Mouse (Mus musculus) kidney, embryonic 14.5 days (tissue): ENCODE measurements at regions not wholly inside any gene's neighbourhood (a gene's known extent, or its start where the extent isn't known, plus 50 kb on each side); places are given as distances from the start of the nearest gene placed in this dataset.
"Not testable (repeated sequence)": the region's sequence is repeated elsewhere in the genome, so short reads cannot be mapped to it uniquely, and the experiment has no call there.

Source experiments
- ATAC-seq: fragments of 200-750 bp; cut with Nextera tagmentation; 2 replicates; pipeline ENCODE4 v1.8.0; 2017; ENCODE audit warnings: moderate number of reproducible peaks, mild to moderate bottlenecking, moderate TSS enrichment, moderate library complexity; ENCODE audit not compliant: low FRiP score, low TSS enrichment
- H3K27ac ChIP-seq: fragments of 300-500 bp; sonication (generic); 2 replicates; pipeline ENCODE4 v1.5.1; 2014; ENCODE audit warnings: low read depth, mild to moderate bottlenecking, low read length, moderate library complexity, mixed read lengths
- H3K27me3 ChIP-seq: fragments of 300-500 bp; sonication (generic); 2 replicates; pipeline ENCODE4 v1.6.1; 2014; ENCODE audit warnings: mild to moderate bottlenecking, low read length; ENCODE audit not compliant: control insufficient read depth, insufficient read depth
- H3K36me3 ChIP-seq: fragments of 300-500 bp; sonication (generic); 2 replicates; pipeline ENCODE4 v1.6.1; 2014; ENCODE audit warnings: low read length, mixed read lengths; ENCODE audit not compliant: control insufficient read depth, insufficient read depth
- H3K4me1 ChIP-seq: fragments of 300-500 bp; sonication (generic); 2 replicates; pipeline ENCODE4 v1.6.1; 2014; ENCODE audit warnings: low read length, mixed read lengths; ENCODE audit not compliant: control insufficient read depth, insufficient read depth
- H3K4me2 ChIP-seq: fragments of 300-500 bp; sonication (generic); replicated peaks from 2 replicates; pipeline ENCODE4 v1.6.1; 2014; ENCODE audit warnings: low read depth, mild to moderate bottlenecking, low read length
- H3K4me3 ChIP-seq: fragments of 300-500 bp; sonication (generic); 2 replicates; pipeline ENCODE4 v1.5.1; 2014; ENCODE audit warnings: mild to moderate bottlenecking, low read length
- H3K9ac ChIP-seq: fragments of 300-500 bp; sonication (generic); 2 replicates; pipeline ENCODE4 v1.6.1; 2014; ENCODE audit warnings: low read depth, mild to moderate bottlenecking, low read length, moderate library complexity
- H3K9me3 ChIP-seq: fragments of 300-500 bp; sonication (generic); 2 replicates; pipeline ENCODE4 v1.6.1; 2016; ENCODE audit warnings: low read length; ENCODE audit not compliant: control insufficient read depth
- WGBS: fragments of 180-500 bp; shearing (Covaris S2); extraction: QIAGEN DNeasy Blood & Tissue Kit; methylation state at CpG from one replicate; pipeline ENCODE4 v1.1.7; 2014; 5-methylcytosine and 5-hydroxymethylcytosine counted together

DNA sequence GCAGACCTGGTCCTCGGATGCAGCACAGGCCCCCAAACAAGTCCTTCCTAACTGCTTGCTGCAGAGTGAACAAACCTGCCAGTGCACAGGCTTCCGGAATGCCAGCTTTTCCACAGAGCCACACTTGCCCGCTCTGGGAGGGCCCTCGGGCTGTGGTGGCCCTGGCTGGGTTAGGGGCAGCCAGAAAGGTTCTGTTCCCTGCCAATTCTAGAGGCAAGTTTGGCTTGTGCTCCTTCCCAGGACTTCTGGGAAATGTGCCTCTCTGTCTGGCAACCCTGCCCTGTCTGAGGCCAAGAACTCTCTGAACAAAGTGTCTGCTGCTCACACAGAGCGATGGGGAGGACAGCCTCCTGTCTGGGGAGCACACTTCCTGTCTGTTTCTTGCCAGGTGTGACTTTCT is 66.4 kb downstream of the Xrcc2 start:
- WGBS = 83% methylated on average over 5 of the region's 5 CpGs
- Histone ChIP-seq H3K4me2 (no peak overlapping the region), H3K9ac (no peak overlapping the region), H3K4me3 (no peak overlapping the region), H3K9me3 (no peaks in the 10 kb centered on the region; the same call in 1 of the 2 replicates), H3K27ac (no peak overlapping the region), H3K4me1 (no peaks in the 10 kb centered on the region), H3K27me3 (no peaks in the 10 kb centered on the region), H3K36me3 (no peaks in the 10 kb centered on the region)
- no peak for ATAC-seq

DNA sequence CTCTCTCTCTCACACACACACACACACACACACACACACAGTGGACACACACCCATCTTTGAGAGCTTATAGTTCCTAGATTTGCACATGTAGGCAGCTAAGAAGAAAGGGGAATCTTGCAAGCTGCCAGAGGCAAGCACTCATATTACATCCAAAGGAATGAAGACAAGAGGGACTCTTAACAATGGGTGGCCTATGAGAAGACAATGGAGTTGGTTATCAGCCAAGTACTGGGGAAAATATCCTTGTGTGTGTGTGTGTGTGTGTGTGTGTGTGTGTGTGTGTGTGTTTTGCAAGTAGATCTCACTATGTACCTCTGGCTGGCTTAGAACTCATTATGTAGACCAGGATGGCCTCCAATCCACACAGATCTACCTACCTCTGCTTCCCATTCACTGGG is 67.5 kb downstream of the Xrcc2 start:
- H3K4me2 ChIP-seq = no peak overlapping the region
- ATAC-seq = no peak
- no peak overlapping the region for H3K27ac ChIP-seq
- no peaks in the 10 kb centered on the region for H3K4me1 ChIP-seq
- H3K4me3 ChIP-seq = no peak overlapping the region
- no peaks in the 10 kb centered on the region for H3K36me3 ChIP-seq
- no peaks in the 10 kb centered on the region for H3K27me3 ChIP-seq
- H3K9ac ChIP-seq = no peak overlapping the region
- H3K9me3 ChIP-seq = no peaks in the 10 kb centered on the region; the same call in 1 of the 2 replicates

DNA sequence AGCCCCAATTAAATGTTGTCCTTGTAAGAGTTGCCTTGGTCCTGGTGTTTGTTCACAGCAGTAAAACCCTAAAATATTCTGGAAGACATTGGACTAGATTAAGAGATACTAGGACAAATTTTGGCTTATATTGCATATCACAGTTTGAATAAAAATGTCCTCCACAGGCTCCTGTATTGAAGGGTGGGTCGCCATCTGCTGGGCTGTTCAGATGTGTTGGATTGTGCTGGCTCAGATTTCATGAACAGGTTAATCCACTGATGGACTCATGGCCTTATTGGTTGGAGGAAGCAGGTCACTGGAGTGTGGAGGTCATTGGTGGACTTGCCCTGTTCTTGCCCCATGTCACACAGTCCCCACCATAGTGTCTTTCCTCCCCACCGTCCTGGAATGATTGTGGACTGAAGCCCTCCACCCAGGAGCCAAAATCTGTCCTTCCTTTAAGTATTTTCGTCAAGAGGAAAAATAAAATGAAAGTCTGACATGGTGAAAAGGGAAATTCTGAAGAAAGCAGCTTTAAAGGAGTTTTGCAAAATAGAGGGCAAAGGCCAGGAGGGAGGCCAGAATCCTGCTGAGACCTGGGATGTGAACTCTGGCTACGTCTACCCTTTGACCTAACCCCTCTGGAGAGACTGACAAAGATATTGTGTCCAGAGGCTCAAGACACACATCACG is 72.6 kb downstream of the Xrcc2 start:
- Histone ChIP-seq H3K27ac (no peak overlapping the region), H3K9me3 (no peaks in the 10 kb centered on the region), H3K4me3 (no peak overlapping the region), H3K27me3 (no peaks in the 10 kb centered on the region), H3K9ac (no peak overlapping the region), H3K4me2 (no peak overlapping the region), H3K36me3 (no peaks in the 10 kb centered on the region), H3K4me1 (no peaks in the 10 kb centered on the region)
- ATAC-seq = no peak
- 82% methylated on average over 5 of the region's 5 CpGs for WGBS

DNA sequence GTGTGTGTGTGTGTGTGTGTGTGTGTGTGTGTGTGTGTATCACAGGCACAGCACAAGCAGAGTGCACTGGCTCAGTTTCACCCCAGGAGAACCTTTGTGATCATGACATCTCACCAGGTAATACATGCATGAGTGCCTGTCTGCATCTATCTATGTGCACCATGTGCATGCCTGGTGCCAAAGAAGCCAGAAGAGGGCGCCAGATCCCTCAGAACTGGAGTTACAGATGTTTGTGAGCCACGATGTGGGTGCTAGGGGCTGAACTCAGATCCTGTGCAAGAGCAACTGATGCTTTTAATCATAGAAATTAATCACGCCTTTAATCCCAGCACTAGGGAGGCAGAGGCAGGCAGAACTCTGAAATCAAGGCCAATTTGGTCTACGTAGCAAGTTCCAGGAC is 75.9 kb downstream of the Xrcc2 start:
- no peak for ATAC-seq
- Histone ChIP-seq H3K9ac (no peak overlapping the region), H3K4me1 (no peaks in the 10 kb centered on the region), H3K36me3 (no peaks in the 10 kb centered on the region), H3K27me3 (no peaks in the 10 kb centered on the region), H3K4me3 (no peak overlapping the region), H3K27ac (no peak overlapping the region), H3K9me3 (no peaks in the 10 kb centered on the region), H3K4me2 (no peak overlapping the region)
- 80% methylated on average over 4 of the region's 4 CpGs for WGBS

DNA sequence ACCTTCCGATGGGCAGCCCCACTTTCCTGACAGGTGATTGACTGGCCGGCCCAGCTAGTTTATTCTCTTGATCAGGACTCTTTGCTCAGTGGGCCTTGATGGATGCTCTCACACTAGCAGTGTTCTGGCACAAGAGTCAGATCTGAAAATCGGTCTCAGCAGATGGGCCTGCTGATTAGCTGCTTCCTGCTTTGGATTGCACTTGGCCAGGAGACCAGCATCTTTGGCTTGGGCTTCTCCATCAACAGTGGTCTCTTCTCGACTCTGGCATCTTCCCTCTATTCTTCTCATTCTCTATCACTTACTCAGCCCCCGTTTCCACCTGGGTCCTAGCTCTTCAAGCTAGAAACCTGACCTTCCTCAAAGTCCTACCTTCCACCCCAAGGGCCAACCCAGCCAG is 77.1 kb downstream of the Xrcc2 start:
- no peaks in the 10 kb centered on the region for H3K27me3 ChIP-seq

DNA sequence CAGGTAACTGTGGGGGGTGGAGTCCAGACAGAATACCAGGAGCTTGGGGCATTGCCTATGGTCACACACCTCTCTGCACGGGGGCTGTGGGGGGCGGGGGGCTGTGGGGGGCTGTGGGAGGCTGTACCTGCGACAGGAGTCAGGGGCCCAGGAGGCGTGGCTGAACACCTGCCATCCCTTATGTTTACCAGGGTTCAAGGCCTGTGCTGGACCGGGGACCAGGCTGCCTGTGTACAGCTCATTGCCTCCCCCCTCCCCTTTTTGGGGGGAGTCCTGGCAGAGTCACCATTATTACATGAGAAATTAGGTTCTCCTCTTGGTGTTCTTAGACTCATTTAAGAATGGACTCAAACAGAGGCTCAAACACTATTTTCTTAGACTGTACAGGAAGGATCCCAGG is 78.5 kb downstream of the Xrcc2 start:
- H3K4me3 ChIP-seq = no peak overlapping the region
- H3K27me3 ChIP-seq = no peaks in the 10 kb centered on the region
- 76% methylated on average over 4 of the region's 5 CpGs for WGBS
- H3K4me1 ChIP-seq = no peaks in the 10 kb centered on the region
- no peaks in the 10 kb centered on the region for H3K36me3 ChIP-seq
- no peaks in the 10 kb centered on the region for H3K9me3 ChIP-seq
- no peak overlapping the region for H3K4me2 ChIP-seq
- no peak for ATAC-seq
- H3K9ac ChIP-seq = no peak overlapping the region
- no peak overlapping the region for H3K27ac ChIP-seq

More for the DNA sequence above, 77.1 kb downstream of the Xrcc2 start:
- H3K36me3 ChIP-seq = no peaks in the 10 kb centered on the region
- no peak overlapping the region for H3K27ac ChIP-seq
- no peak overlapping the region for H3K4me3 ChIP-seq
- WGBS = 87% methylated on average over 5 of the region's 5 CpGs
- H3K4me1 ChIP-seq = no peaks in the 10 kb centered on the region
- H3K9ac ChIP-seq = no peak overlapping the region
- no peak overlapping the region for H3K4me2 ChIP-seq
- no peak for ATAC-seq
- no peaks in the 10 kb centered on the region for H3K9me3 ChIP-seq

DNA sequence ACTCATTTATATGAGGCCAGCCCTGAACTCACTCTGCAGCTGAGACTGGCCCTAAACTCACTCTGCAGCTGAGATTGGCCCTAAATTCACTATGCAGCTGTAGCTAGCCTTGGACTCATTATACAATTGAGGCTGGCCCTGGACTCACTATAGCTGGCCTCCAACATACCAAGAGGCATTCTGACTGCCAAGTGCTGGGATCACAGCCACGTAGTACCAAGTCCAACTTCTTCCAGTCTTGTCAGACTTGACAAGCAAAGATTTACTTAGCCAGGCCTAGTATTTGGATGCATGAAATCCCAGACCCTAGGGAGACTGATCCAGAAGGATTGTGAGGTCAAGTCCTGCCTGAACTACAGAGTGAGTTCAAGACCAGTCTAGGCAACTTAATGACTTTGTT is 81.6 kb downstream of the Xrcc2 start:
- no peak for ATAC-seq
- Histone ChIP-seq H3K4me3 (no peak overlapping the region), H3K27ac (no peak overlapping the region), H3K4me2 (no peak overlapping the region), H3K36me3 (no peaks in the 10 kb centered on the region), H3K9me3 (no peaks in the 10 kb centered on the region), H3K4me1 (no peaks in the 10 kb centered on the region), H3K27me3 (no peaks in the 10 kb centered on the region), H3K9ac (no peak overlapping the region)
- 67% methylated on average over 1 of the region's 1 CpGs for WGBS

DNA sequence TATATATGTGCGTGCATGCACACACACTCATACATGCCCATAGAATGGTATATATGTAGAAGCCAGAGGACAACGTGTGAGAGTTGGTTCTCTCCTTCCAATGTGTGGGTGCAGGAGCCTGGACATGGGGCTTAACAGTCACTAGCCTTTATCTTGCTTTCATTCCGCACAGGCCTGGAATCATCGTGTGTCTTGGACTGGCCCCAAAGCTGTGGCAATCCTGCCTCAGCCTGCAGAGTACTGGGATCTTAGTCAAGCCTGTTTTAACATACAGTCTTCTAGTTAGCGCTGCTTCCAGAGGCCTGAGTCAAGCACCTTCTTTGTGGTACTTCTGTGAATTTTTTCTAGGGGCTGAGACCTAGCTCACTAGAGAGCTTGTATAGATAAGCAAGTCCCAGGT is 85.8 kb downstream of the Xrcc2 start:
- Histone ChIP-seq H3K4me3 (no peak overlapping the region), H3K27ac (no peak overlapping the region), H3K36me3 (no peaks in the 10 kb centered on the region), H3K9ac (no peak overlapping the region), H3K4me1 (no peaks in the 10 kb centered on the region), H3K4me2 (no peak overlapping the region), H3K9me3 (no peaks in the 10 kb centered on the region), H3K27me3 (no peaks in the 10 kb centered on the region)
- ATAC-seq = no peak
- 88% methylated on average over 5 of the region's 5 CpGs for WGBS

DNA sequence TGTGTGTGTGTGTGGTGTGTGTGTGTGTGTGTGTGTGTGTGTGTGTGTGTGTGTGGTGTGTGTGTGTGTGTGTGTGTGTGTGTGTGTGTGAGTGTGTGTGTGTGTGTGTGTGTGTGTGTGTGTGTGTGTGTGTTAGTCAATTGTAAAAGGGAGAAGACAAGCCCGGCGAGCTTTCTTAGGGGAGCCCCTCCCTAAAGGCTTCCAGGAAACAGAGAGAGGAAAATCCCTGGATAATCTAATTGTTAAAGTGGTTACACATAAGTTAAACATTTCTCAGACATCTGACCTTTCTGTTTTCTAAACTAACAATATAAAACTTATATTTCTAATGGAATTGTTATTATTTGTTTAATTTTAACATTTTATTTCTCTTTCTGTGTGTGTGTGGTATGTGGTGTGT is 86.3 kb downstream of the Xrcc2 start:
- H3K27ac ChIP-seq, H3K4me1 ChIP-seq, H3K9me3 ChIP-seq, H3K36me3 ChIP-seq, H3K9ac ChIP-seq, H3K27me3 ChIP-seq, ATAC-seq, H3K4me2 ChIP-seq, H3K4me3 ChIP-seq: not testable (repeated sequence)
- WGBS = 67% methylated on average over 2 of the region's 2 CpGs
